Mouse (Mus musculus) gastrocnemius, adult 8-10 months (tissue): ENCODE measurements around the gene 2010315B03Rik. TPM values are rescaled to one million over a fixed set of nuclear protein-coding genes. Genes with fewer than 3 reads are reported as not detected.
"Not testable (repeated sequence)": the region's sequence is repeated elsewhere in the genome, so short reads cannot be mapped to it uniquely, and the experiment has no call there.

Source experiments
- DNase-seq, 2 experiments: peaks; one replicate each; pipeline ENCODE4 v3.0.0; 2022; ENCODE audit warnings: low spot score in 2 of 2
- total RNA-seq, 4 experiments: library from RNA; stranded (reverse); gene quantifications; 2 replicates each; pipeline ENCODE4 v1.2.4; 2022

2010315B03Rik gene
- 10 to 100 TPM in 2 of 4 experiments, 1 to 10 TPM in 2; 9.2 to 11.8 (median 10.2) TPM for total RNA-seq

- peak; percentile 71 to 80 for DNase-seq
These were observed at the start of gene 2010315B03Rik for GRCm38 (mm10) chr9:124312171-124313142. TSS of gene 2010315B03Rik (minus strand) at chr9:124312696.

DNA sequence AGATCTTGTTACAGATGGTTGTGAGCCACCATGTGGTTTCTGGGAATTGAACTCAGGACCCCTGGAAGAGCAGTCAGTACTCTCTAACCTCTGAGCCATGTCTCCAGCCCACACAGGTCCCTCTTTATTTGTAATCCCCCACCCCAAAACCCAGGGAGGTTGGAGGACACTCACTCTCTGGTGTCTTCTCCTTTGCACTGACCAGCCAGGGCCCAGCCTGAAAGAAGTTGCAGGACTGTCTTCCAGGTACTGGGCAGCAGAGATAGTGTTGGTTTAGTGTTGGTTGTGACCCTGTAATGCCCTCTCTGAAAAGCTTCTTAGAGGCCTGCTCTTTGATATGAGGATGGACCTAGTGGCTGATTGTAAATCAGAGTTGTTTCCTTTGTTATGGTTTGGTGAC lies 994 bp downstream of the 2010315B03Rik start:
- no peak for DNase-seq

GRCm38 (mm10) chr9:124288329-124288728 lies 24.2 kb downstream of the 2010315B03Rik start:
- no peak for DNase-seq

DNA sequence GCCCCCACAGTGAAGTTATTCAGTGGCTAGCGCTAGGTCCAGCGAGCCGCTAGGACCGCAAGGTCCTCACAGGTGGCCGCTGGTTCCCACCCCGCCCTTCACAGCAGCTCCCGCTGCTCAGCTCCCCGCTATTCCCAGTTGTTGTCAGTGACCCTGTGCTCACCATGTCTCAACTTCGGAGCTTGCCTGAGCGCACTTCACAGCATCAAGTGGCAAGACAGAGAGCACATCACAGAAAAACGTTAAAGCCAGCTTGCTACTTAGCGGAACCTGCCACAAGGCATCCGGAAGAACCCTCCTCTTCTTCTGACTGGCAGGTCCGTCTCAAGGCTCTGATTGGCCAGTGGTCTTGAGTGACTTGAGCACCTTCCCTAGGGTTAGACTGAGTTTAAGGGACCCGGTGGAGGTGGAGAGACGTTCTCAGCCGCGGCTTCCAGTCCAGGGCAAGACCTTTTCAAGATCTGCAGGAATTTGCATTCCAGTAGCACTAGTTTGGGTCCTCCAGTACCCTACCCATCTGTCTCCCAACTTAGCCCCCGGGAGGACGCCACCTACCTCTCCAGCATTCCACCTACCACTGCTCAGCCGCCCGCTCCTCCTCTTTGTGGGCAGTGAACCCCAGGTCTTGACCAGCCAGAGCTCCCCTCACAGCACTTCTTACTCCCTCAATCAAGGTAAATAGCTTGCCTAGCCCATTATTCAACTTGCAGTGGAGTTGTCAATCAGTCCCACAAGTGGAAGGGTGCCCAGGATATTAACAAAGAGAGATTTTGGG lies 30.4 kb downstream of the 2010315B03Rik start:
- peak; percentile 75 to 77 for DNase-seq

GRCm38 (mm10) chr9:124281448-124281791 lies 31.1 kb downstream of the 2010315B03Rik start:
- DNase-seq, result no peak

GRCm38 (mm10) chr9:124280576-124281447 lies 31.7 kb downstream of the 2010315B03Rik start:
- no peak for DNase-seq

DNA sequence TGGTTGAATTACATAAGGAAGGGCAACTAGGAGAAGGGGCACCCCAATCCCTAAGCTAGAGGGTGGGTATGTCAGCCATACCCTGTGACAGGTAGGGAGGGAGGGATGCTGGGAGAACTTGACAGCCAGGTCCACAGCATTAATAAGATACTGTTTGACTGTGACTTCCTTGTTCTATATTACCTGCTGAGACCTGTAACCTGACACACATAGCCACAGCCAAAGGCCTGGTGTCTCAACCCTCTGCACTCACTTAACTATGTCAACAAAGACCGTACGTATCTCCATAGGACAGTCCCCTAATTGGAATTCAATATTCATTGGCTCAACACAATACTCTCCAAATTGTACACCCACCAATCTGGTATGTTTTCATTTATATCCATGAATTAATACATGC lies 33.2 kb downstream of the 2010315B03Rik start:
- DNase-seq, result no peak

DNA sequence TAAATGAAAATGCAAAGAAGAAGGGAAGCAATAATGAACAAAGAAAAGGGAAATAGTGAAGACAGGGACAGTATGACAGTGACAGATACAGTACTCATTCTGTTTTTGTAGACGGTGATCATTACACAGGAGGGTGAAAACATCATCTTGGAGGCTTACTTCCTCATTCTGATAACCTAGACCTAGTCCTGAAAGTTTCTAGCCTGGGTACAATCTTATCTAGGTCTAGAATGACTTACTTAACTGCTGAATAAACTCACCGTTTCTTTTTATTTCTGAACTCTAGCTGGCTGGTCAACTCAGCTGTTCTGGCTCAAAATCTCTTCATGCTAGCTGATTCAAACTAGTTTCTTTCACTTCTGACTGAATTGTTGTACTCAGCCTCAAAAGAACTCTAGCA lies 37.4 kb downstream of the 2010315B03Rik start:
- no peak for DNase-seq

GRCm38 (mm10) chr9:124273172-124273571 lies 39.3 kb downstream of the 2010315B03Rik start:
- peak in 1 of 2 experiments; percentile 24 for DNase-seq

DNA sequence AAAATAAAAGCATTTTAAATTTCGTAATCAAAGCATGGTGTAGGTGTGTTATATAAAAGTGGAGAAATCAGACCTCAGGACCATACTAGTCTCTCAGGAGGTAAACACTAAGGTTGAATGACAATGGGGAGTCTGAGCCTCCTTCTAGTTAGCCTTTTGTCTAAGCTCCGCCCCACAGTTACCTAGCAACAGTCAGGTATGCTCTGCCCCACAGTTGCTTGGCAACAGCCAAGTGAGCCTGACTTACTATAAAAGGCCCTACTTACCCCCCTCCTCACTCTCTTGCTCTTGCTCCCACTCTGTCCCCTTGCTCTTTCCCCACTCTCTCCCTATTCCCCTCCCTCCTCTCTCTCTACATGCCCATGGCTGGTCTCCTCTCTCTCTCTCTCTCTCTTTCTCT lies 44.6 kb downstream of the 2010315B03Rik start:
- DNase-seq, result no peak

DNA sequence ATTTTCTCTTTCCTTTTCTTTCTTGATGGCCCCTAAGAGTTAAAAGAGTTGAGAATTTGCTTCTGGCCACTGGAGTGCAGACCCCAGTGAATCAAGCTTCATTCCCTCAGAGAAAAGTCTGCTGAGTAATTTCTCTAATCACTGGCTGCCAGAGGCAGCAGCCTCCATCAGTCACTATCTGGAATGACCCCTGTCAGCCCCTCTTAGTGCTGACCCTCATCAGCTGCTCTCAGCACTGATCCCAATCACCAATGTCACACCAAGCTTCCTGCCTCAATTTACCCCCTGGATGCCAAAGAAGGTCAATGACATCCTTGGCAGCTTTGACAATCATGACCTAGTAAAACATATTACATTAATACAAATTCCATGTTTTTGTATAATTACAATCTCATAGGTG lies 45.0 kb downstream of the 2010315B03Rik start:
- DNase-seq, result no peak

DNA sequence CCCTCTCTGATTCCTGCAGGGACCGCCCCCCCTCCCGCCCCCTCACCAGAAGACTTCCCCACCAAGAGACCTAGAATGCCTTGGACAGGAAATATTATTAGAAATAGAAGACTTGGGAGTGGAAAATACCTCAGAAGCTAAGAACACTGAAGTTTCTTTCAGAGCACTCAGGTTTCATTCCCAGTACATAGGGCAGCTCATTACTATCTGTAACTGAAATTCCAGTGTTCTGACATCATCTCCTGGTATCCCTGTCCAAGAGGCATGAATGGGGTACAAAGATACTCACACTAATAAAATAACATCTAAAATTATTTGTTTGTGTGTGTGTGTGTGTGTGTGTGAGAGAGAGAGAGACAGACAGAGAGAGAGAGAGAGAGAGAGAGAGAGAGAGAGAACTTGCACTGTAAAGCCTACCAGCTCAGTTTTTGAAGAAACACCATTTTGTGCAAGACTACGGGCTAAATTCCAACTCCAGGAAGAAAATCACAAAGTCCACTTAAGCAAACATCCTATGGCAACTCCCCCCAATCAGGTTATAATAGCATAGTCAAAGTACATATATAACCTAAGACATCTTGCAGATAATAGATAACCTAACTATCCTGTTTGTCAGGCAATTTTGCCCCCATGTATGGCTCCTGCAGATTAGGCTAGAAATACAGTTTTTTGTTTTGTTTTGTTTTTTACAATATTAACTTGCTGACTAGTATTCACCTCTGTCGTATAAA lies 49.3 kb downstream of the 2010315B03Rik start:
- DNase-seq, result no peak

DNA sequence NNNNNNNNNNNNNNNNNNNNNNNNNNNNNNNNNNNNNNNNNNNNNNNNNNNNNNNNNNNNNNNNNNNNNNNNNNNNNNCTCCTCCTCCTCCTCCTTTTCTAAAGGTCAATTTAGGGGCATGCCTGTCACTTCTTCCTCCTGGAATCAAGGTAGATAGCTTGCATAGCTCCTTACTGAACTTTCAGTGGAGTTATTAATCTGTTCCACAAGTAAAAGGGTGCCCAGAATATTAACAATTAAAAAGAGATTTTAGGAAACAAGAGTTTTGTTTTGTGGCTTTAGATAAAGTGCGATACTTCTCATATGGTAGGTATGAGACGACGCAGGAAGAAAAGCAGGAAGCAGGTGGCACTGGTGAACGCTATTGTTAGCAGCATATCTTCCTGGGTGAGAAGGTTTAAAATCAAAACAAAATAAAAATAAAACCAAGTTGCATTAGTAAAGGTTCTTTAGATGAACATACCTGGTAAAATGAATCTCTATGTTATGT lies 54.4 kb downstream of the 2010315B03Rik start:
- no peak for DNase-seq

DNA sequence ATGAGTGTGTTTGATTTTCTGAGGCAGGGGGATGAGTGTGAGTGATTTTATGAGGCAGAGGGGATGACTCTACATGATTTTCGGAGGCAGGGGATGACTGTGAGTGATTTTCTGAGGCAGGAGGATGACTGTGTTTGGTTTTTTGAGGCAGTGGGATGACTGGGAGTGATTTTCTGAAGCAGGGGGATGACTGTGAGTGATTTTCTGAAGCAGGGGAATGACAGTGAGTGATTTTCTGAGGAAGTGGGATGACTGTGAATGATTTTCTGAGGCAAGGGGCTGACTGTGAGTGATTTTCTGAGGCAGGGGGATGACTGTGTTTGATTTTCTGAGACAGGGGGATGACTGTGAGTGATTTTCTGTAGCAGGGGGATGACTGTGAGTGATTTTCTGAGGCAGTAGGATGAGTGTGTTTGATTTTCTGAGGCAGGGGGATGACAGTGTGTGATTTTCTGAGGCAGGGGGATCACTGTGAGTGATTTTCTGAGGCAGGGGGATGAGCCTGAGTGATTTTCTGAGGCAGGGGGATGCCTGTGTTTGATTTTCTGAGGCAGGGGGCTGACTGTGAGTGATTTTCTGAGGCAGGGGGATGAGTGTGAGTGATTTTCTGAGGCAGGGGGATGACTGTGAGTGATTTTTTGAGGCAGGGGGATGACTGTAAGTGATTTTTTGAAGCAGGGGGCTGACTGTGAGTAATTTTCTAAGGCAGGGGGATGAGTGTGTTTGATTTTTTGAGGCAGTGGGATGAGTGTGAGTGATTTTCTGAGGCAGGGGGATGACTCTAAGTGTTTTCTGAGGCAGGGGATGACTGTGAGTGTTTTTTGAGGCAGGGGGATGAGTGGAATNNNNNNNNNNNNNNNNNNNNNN lies 55.1 kb downstream of the 2010315B03Rik start:
- DNase-seq, result no peak

DNA sequence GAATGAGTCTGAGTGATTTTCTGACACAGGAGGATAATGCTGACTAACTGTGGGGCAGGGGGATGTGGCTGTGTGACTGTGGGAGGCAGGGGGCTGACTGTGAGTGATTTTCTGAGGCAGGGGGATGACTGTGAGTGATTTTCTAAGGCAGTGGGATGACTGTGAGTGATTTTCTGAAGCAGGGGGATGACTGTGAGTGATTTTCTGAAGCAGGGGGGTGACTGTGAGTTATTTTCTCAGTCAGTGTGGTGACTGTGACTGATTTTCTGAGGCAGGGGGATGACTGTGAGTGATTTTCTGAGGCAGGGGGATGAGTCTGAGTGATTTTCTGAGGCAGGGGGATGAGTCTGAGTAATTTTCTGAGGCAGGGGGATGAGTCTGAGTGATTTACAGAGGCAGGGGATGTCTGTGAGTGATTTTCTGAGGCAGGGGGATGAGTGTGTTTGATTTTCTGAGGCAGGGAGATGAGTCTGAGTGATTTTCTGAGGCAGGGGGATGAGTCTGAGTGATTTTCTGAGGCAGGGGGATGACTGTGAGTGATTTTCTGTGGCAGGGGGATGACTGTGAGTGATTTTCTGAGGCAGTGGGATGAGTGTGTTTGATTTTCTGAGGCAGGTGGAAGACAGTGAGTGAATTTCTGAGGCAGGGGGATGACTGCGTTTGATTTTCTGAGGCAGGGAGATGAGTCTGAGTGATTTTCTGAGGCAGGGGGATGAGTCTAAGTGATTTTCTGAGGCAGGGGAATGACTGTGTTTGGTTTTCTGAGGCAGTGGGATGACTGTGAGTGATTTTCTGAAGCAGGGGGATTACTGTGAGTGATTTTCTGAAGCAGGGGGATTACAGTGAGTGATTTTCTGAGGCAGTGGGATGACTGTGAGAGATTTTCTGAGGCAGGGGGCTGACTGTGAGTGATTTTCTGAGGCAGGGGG lies 56.0 kb downstream of the 2010315B03Rik start:
- not testable (repeated sequence) for DNase-seq

DNA sequence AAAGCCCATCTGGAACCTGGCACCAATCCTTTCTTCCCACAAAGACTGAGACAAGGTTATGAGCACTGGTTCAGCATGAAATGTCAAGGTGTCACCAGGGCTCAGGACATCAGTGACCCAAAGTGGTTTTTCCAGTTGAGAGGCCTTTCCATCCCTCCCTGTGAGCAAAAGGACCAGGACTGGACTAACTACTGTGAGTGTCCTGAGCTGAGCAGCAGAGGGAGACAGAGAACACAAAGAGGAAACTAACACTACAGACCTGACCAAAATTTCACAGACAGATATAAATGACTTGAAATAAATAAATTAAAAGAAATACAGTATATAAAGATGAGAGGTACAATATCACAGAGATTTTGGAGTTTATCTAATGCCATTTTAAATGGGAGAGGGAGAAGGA lies 61.1 kb downstream of the 2010315B03Rik start:
- no peak for DNase-seq
